Mouse (Mus musculus) frontal cortex, adult 2 months (tissue): ENCODE measurements around the gene Prcd. TPM values are rescaled to one million over a fixed set of nuclear protein-coding genes. Genes with fewer than 3 reads are reported as not detected.

ENCODE experiments used
- DNase-seq, 2 experiments: peaks; one replicate each; pipeline ENCODE4 v3.0.0; 2022; ENCODE audit warnings: low spot score in 1 of 2; ENCODE audit errors: extremely low spot score in 1 of 2
- polyA plus RNA-seq: library from polyadenylated mRNA; depleted of rRNA; stranded (reverse); fragments of >200 nt; gene quantifications from 2 replicates; pipeline ENCODE4 v1.2.3, GENCODE M21; 2012

Gene Prcd
- polyA plus RNA-seq, 1 experiment = 6.4 TPM

DNA sequence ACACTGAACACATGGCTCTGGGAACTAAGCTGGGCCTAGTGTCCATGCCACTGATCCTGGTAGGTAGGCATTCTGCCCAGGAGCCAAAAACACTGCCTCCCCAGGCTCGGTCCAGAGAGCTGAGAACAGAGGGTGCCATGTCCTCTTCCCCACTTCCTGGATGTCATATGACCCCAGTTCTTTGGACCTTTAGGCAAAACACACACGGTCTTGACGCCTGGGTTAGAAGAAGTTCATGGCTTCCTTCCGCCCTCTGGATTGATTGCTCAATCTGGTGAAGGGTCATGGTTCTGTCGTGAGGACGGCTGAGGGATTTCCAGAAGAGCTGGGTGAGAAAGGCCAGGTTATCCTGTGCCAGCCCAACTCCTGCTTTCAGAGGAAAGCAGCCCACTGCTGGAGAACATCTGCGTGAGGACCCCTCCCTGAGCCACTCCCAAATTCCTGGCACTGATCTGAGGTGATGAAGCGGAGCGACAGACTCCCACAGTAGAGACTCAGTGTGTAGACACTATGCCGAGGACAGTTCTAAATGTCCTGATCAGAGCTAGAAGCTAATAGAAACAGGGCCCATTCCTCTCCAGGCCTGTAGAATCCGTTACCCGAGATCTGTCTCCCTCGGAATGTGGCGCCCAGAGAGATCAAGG, 29.3 kb downstream of the Prcd start:
- DNase-seq = no peak

GRCm38 (mm10) chr11:116683777-116684176, 30.4 kb downstream of the Prcd start:
- DNase-seq = no peak

DNA sequence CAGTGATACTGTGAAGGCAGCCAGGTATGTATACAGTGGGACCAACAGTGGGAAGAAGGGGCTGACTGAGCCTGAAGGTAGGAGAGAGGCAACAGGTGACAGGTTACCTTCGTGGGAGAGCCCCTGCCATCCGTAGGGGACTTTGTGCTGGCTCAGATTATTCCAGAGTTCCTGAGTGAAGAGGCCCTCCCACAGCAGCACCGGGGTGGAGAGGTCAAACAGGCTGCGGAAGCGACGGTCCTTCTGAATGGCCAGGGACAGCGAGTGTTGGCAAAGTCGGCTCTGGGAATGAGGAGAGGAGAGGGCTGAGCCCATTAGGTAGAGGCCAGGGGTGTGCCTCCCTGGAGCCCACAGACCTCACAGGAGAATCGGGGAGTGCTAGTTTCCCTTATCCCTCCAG, 32.4 kb downstream of the Prcd start:
- no peak for DNase-seq

- DNase-seq = no peak
Observed at GRCm38 (mm10) chr11:116687897-116688296, 34.6 kb downstream of the Prcd start.

GRCm38 (mm10) chr11:116689622-116690021, 36.3 kb downstream of the Prcd start:
- DNase-seq = no peak

DNA sequence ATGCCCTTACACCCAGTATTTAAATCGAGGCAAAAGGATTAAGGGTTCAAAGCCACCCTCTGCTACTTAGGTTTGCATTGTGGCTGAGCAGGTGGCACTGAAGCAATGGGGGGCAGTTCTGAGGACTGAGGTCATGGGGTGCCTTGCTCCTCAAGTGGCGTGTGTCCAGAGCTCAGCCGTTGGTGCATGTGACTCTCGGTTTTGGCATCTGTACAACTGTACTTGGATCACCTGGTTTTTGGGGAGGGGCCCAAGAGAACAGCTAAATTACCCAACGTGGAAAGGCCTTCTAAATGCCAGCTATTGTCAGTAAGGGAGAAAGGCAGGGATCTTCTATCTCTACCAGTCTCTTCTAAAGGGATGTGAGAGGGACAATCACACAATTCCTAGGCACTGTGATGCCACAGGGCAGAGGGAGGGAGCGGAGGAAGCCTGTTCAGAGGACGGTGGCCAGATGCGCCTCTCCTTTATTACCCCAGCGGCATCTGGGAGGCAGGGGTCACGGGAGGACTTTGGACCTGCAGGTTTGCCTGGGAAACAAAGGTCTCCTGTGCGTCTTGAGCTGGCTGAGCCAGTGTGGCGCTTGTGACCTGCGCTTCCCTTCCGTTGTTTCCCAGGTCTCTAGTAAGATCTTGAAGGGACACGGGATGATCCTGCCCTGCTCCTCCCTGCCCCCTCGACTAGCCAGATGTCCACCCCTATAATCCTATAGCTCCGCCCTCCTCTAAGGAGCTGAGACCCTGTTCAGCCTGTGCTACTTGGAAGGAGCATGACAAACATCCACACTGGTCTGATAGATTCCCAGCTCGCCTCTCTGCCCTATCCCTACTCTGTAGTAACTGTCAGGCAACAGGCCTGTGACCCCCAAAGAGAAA, 37.6 kb downstream of the Prcd start:
- no peak for DNase-seq

DNA sequence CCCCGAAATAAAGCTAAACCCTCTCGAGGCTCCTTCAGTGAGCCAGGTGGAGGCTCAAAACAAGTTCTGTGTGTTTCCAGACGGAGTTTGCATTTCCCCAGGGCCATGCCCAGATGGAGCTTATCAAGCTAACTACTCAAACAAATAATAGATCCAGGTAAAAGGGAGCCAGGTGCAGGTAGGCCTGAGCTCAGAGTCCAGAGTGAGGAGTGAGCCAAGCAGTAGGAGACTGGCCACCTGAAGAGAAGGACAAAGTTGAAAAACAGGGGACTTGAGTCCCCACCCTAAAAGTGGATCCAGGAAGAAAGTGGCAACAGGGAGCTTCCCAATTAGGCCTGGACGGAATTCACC, 40.5 kb downstream of the Prcd start:
- no peak for DNase-seq

GRCm38 (mm10) chr11:116694250-116695193, 41.2 kb downstream of the Prcd start:
- no peak for DNase-seq

- no peak for DNase-seq
Observed at GRCm38 (mm10) chr11:116695194-116695880, 42.0 kb downstream of the Prcd start.

DNA sequence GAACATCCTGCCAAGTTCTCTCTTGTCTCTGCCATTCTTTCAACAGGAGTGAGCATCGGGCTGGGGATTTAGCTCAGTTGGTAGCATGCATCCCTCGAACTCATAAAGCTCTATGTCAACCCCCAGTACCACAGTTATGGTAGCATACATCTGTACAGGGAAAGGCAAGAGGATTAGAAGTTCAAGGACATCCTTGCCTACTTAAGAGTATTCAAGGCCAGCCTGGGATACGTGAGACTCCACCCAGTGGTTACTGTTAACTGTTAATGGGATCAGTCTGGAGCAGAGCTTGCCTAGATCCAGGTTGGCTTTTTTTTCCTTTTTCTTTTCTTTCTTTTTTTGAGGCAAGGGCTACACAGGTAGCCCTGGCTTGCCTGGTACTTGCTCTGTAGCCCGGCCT, 43.1 kb downstream of the Prcd start:
- no peak for DNase-seq

- no peak for DNase-seq
Observed at GRCm38 (mm10) chr11:116697521-116697920, 44.2 kb downstream of the Prcd start.

- no peak for DNase-seq
Observed at GRCm38 (mm10) chr11:116701377-116701841, 48.1 kb downstream of the Prcd start.

DNA sequence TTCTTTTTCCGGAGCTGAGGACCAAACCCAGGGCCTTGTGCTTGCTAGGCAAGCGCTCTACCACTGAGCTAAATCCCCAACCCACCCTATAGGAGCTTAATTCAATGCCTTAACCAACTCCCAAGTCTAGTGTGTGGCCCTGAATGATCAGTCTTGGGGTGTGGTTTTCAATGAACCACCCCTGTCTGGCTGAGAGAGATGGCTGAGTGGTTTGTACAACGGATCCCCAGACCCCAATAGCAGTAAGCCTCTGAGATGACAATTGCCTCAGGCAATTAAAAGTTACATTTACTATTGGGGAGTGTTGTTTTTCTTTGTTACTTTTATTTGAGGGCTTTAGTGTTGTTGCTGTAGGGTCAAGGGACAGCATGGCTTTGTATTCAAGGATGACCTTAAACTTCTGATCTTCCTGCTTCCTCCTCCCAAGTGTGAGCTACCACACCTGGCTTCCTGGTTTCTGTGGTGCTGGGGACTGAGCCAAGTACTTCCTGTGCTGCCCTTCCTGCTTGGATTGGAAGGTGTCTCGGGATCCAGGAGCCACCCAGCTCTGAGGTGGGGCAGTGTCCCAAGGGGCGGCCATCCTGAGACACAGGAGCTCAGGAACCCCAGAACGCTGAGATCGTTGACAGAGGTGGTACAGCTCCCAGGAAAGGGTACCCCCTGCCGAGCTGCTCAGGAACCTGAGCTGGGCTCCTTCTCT, 51.2 kb downstream of the Prcd start:
- DNase-seq = no peak

GRCm38 (mm10) chr11:116705204-116705608, 51.9 kb downstream of the Prcd start:
- DNase-seq = no peak

GRCm38 (mm10) chr11:116706363-116706762, 53.0 kb downstream of the Prcd start:
- DNase-seq = no peak

GRCm38 (mm10) chr11:116710171-116710570, 56.8 kb downstream of the Prcd start:
- no peak for DNase-seq

- no peak for DNase-seq
Observed at GRCm38 (mm10) chr11:116710793-116711192, 57.5 kb downstream of the Prcd start.

DNA sequence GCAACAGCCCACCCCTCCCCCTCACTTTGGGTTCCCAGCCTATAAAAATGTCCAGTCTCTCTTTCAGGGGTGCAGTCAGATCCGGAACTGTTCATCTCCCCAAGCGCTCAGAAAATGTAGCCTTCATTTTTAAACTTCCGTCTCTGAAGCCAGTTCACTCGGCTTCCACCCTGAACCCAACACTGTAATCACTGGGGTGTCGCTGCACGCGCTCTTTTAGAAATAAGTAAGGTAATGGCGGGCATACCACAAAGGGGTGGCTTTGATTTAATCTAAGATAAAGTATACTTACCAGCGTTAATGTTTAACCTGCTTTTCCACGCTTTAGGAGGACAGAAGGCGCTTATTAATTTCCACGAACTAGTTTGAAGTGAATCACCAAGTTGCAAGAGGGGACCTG, 60.7 kb downstream of the Prcd start:
- DNase-seq = no peak
